Mouse (Mus musculus) kidney, embryonic 16.5 days (tissue): ENCODE results near the gene Armh4. TPM values are rescaled to one million over a fixed set of nuclear protein-coding genes. Genes with fewer than 3 reads are reported as not detected.
"Not testable (repeated sequence)": the region's sequence is repeated elsewhere in the genome, so short reads cannot be mapped to it uniquely, and the experiment has no call there.

Source experiments
- ATAC-seq: fragments of 200-750 bp; cut with Nextera tagmentation; 2 replicates; pipeline ENCODE4 v1.8.0; 2017; ENCODE audit warnings: moderate TSS enrichment; ENCODE audit not compliant: low FRiP score, low TSS enrichment
- H3K27ac ChIP-seq: fragments of 300-500 bp; sonication (generic); 2 replicates; pipeline ENCODE4 v1.5.1; 2014; ENCODE audit warnings: low read length
- H3K27me3 ChIP-seq: fragments of 300-500 bp; sonication (generic); 2 replicates; pipeline ENCODE4 v1.6.1; 2014; ENCODE audit warnings: low read length, control low read depth, mixed read lengths; ENCODE audit not compliant: insufficient read depth
- H3K36me3 ChIP-seq: fragments of 300-500 bp; sonication (generic); 2 replicates; pipeline ENCODE4 v1.6.1; 2014; ENCODE audit warnings: low read length, control low read depth, mixed read lengths; ENCODE audit not compliant: insufficient read depth
- H3K4me1 ChIP-seq: fragments of 300-500 bp; sonication (generic); 2 replicates; pipeline ENCODE4 v1.6.1; 2014; ENCODE audit warnings: low read length, control low read depth, mixed read lengths; ENCODE audit not compliant: insufficient read depth
- H3K4me2 ChIP-seq: fragments of 300-500 bp; sonication (generic); replicated peaks from 2 replicates; pipeline ENCODE4 v1.6.1; 2014; ENCODE audit warnings: low read depth, low read length
- H3K4me3 ChIP-seq: fragments of 300-500 bp; sonication (generic); 2 replicates; pipeline ENCODE4 v1.5.1; 2014; ENCODE audit warnings: mild to moderate bottlenecking, low read length
- H3K9ac ChIP-seq: fragments of 300-500 bp; sonication (generic); replicated peaks from 2 replicates; pipeline ENCODE4 v1.6.1; 2014; ENCODE audit warnings: low read length
- H3K9me3 ChIP-seq: fragments of 300-500 bp; sonication (generic); 2 replicates; pipeline ENCODE4 v1.6.1; 2016; ENCODE audit warnings: low read length, control low read depth
- WGBS: fragments of 180-500 bp; shearing (Covaris S2); extraction: QIAGEN DNeasy Blood & Tissue Kit; methylation state at CpG from one replicate; pipeline ENCODE4 v1.1.7; 2014; 5-methylcytosine and 5-hydroxymethylcytosine counted together
- polyA plus RNA-seq: library from polyadenylated mRNA; unstranded; fragments of >200 nt; fragmentation: Nextera tagmentation; extraction: Ambion mirVana; gene quantifications from 2 replicates; pipeline ENCODE4 v1.2.1, GENCODE M21; 2015

Armh4 gene
- polyA plus RNA-seq = 7.6 and 8.2 TPM in 2 replicates

- Histone ChIP-seq H3K27ac (peak within 1 kb of the TSS; percentile 36; the same call in 1 of the 2 replicates), H3K4me2 (peak within 1 kb of the TSS; percentile 77), H3K4me1 (0 out of 2 replicates have a peak, but pooled peaks cover 5% of the 10 kb centered on the region), H3K9me3 (no peaks in the 10 kb centered on the region), H3K9ac (peak within 1 kb of the TSS; percentile 32; the same call in 1 of the 2 replicates), H3K4me3 (peak within 1 kb of the TSS; percentile 55), H3K36me3 (no peaks in the 10 kb centered on the region), H3K27me3 (peaks cover 3% of the 10 kb centered on the region; the same call in 1 of the 2 replicates)
- peak; percentile 99 for ATAC-seq
- 2% methylated on average over 24 of the region's 24 CpGs for WGBS
Observed at GRCm38 (mm10) chr14:49782715-49783531, at the start of gene Armh4. TSS of gene Armh4 (minus strand) at chr14:49783383.

GRCm38 (mm10) chr14:49829192-49830171 lies 46.3 kb upstream of the Armh4 start:
- 0 out of 2 replicates have a peak overlapping the region, but pooled peaks have one; percentile 26 for H3K9ac ChIP-seq
- no peaks in the 10 kb centered on the region for H3K27me3 ChIP-seq
- H3K9me3 ChIP-seq = no peaks in the 10 kb centered on the region
- 12% methylated on average over 17 of the region's 17 CpGs for WGBS
- no peak overlapping the region for H3K27ac ChIP-seq
- peak overlapping the region; percentile 51 for H3K4me2 ChIP-seq
- peak overlapping the region; percentile 24 for H3K4me3 ChIP-seq
- peak; percentile 81 for ATAC-seq
- no peaks in the 10 kb centered on the region for H3K36me3 ChIP-seq
- no peaks in the 10 kb centered on the region for H3K4me1 ChIP-seq

GRCm38 (mm10) chr14:49819721-49820440 lies 36.7 kb upstream of the Armh4 start:
- not testable (repeated sequence) for H3K27ac ChIP-seq, H3K4me2 ChIP-seq, H3K27me3 ChIP-seq, H3K4me3 ChIP-seq, H3K36me3 ChIP-seq, ATAC-seq, H3K9me3 ChIP-seq, H3K4me1 ChIP-seq, H3K9ac ChIP-seq
- WGBS = 83% methylated on average over 8 of the region's 8 CpGs

- not testable (repeated sequence) for H3K9me3 ChIP-seq, H3K9ac ChIP-seq, H3K4me3 ChIP-seq, H3K36me3 ChIP-seq, H3K4me2 ChIP-seq, ATAC-seq, H3K4me1 ChIP-seq, H3K27ac ChIP-seq, H3K27me3 ChIP-seq
- 83% methylated on average over 6 of the region's 6 CpGs for WGBS
Observed at GRCm38 (mm10) chr14:49818713-49819208, 35.6 kb upstream of the Armh4 start.

- not testable (repeated sequence) for ATAC-seq, H3K4me1 ChIP-seq, H3K4me2 ChIP-seq, H3K27ac ChIP-seq, H3K36me3 ChIP-seq, H3K27me3 ChIP-seq, H3K4me3 ChIP-seq, H3K9ac ChIP-seq, H3K9me3 ChIP-seq
- 86% methylated on average over 9 of the region's 9 CpGs for WGBS
Observed at GRCm38 (mm10) chr14:49812966-49813365, 29.8 kb upstream of the Armh4 start.

- not testable (repeated sequence) for H3K9ac ChIP-seq, H3K27me3 ChIP-seq, H3K4me2 ChIP-seq, ATAC-seq, H3K4me3 ChIP-seq, H3K4me1 ChIP-seq, H3K36me3 ChIP-seq, H3K9me3 ChIP-seq, H3K27ac ChIP-seq
Observed at GRCm38 (mm10) chr14:49805051-49805450, 21.9 kb upstream of the Armh4 start.

GRCm38 (mm10) chr14:49801444-49801843 lies 18.3 kb upstream of the Armh4 start:
- H3K4me3 ChIP-seq = no peak overlapping the region
- H3K4me2 ChIP-seq = no peak overlapping the region
- H3K9me3 ChIP-seq = no peaks in the 10 kb centered on the region
- H3K9ac ChIP-seq = no peak overlapping the region
- 12% methylated on average over 4 of the region's 4 CpGs for WGBS
- ATAC-seq = no peak
- H3K4me1 ChIP-seq = no peaks in the 10 kb centered on the region
- H3K36me3 ChIP-seq = no peaks in the 10 kb centered on the region
- H3K27me3 ChIP-seq = no peaks in the 10 kb centered on the region
- no peak overlapping the region for H3K27ac ChIP-seq

- H3K4me3 ChIP-seq = no peak overlapping the region
- no peaks in the 10 kb centered on the region for H3K36me3 ChIP-seq
- H3K27me3 ChIP-seq = no peaks in the 10 kb centered on the region
- 87% methylated on average over 4 of the region's 4 CpGs for WGBS
- H3K27ac ChIP-seq = no peak overlapping the region
- ATAC-seq = no peak
- no peak overlapping the region for H3K9ac ChIP-seq
- H3K9me3 ChIP-seq = no peaks in the 10 kb centered on the region
- no peaks in the 10 kb centered on the region for H3K4me1 ChIP-seq
- H3K4me2 ChIP-seq = no peak overlapping the region
Observed at GRCm38 (mm10) chr14:49793948-49794347, 10.8 kb upstream of the Armh4 start.

- WGBS = 78% methylated on average over 4 of the region's 4 CpGs
- ATAC-seq = no peak
- H3K4me3 ChIP-seq = no peak overlapping the region
- H3K9me3 ChIP-seq = no peaks in the 10 kb centered on the region
- no peak overlapping the region for H3K27ac ChIP-seq
- no peaks in the 10 kb centered on the region for H3K36me3 ChIP-seq
- H3K9ac ChIP-seq = no peak overlapping the region
- no peak overlapping the region for H3K4me2 ChIP-seq
- no peaks in the 10 kb centered on the region for H3K4me1 ChIP-seq
- no peaks in the 10 kb centered on the region; the same call in 1 of the 2 replicates for H3K27me3 ChIP-seq
Observed at GRCm38 (mm10) chr14:49790542-49790941, 7.4 kb upstream of the Armh4 start.
